Mouse (Mus musculus) kidney, embryonic 15.5 days (tissue): ENCODE data around the gene Oasl1. TPM values are rescaled to one million over a fixed set of nuclear protein-coding genes. Genes with fewer than 3 reads are reported as not detected.

ENCODE experiments used
- ATAC-seq: fragments of 200-750 bp; cut with Nextera tagmentation; replicated peaks from 2 replicates; pipeline ENCODE4 v1.8.0; 2017; ENCODE audit warnings: moderate TSS enrichment; ENCODE audit not compliant: low FRiP score
- H3K27ac ChIP-seq: fragments of 300-500 bp; sonication (generic); 2 replicates; pipeline ENCODE4 v1.5.1; 2015; ENCODE audit warnings: mild to moderate bottlenecking, inconsistent platforms
- H3K27me3 ChIP-seq: fragments of 300-500 bp; sonication (generic); 2 replicates; pipeline ENCODE4 v1.6.1; 2015; ENCODE audit warnings: inconsistent platforms
- H3K36me3 ChIP-seq: fragments of 300-500 bp; sonication (generic); 2 replicates; pipeline ENCODE4 v1.6.1; 2015; ENCODE audit warnings: inconsistent platforms
- H3K4me1 ChIP-seq: fragments of 300-500 bp; sonication (generic); 2 replicates; pipeline ENCODE4 v1.6.1; 2015; ENCODE audit warnings: inconsistent platforms
- H3K4me2 ChIP-seq: fragments of 300-500 bp; sonication (generic); 2 replicates; pipeline ENCODE4 v1.6.1; 2015; ENCODE audit warnings: moderate library complexity, mild to moderate bottlenecking, inconsistent platforms
- H3K4me3 ChIP-seq: fragments of 300-500 bp; sonication (generic); replicated peaks from 2 replicates; pipeline ENCODE4 v1.5.1; 2015; ENCODE audit warnings: mild to moderate bottlenecking, inconsistent platforms
- H3K9ac ChIP-seq: fragments of 300-500 bp; sonication (generic); 2 replicates; pipeline ENCODE4 v1.6.1; 2015; ENCODE audit warnings: mild to moderate bottlenecking, inconsistent platforms
- H3K9me3 ChIP-seq: fragments of 300-500 bp; sonication (generic); replicated peaks from 2 replicates; pipeline ENCODE4 v1.6.1; 2016; ENCODE audit warnings: inconsistent platforms
- WGBS: fragments of 180-500 bp; shearing (Covaris S2); methylation state at CpG from one replicate; pipeline ENCODE4 v1.1.7; 2015; ENCODE audit warnings: mixed read lengths; 5-methylcytosine and 5-hydroxymethylcytosine counted together
- polyA plus RNA-seq: library from polyadenylated mRNA; unstranded; fragments of >200 nt; fragmentation: Nextera tagmentation; extraction: Ambion mirVana; gene quantifications from 2 replicates; pipeline ENCODE4 v1.2.1, GENCODE M21; 2015

Oasl1 gene
- polyA plus RNA-seq, 1 experiment from 2014 or later, result 2.0 TPM

DNA sequence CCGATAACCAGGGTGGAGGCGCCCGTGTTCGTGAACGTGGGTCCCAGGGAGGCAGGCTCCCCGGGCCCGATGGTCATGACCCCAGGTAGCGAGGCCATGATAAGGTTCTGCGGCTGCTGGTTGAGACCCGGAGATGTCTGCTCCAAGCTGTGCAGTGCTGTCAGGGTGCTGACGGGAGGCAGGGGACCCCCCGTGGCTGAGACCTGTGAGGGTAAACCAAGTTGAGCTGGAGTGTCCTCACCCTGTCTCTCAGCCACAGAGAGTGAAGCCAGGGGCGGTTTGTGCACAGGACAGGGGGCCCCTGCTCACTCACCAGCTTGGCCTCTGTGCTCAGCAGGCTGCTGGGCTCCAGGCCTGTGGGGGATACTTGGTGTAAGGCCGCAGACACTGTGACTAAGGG lies 30.3 kb downstream of the Oasl1 start:
- H3K27me3 ChIP-seq, result no peaks in the 10 kb centered on the region
- H3K27ac ChIP-seq, result no peak overlapping the region
- H3K36me3 ChIP-seq, result peaks cover 22% of the 10 kb centered on the region
- peaks cover 27% of the 10 kb centered on the region for H3K4me1 ChIP-seq
- no peaks in the 10 kb centered on the region for H3K9me3 ChIP-seq
- ATAC-seq, result no peak
- H3K4me2 ChIP-seq, result no peak overlapping the region
- 87% methylated on average over 14 of the region's 14 CpGs for WGBS
- H3K9ac ChIP-seq, result no peak overlapping the region
- H3K4me3 ChIP-seq, result no peak overlapping the region

DNA sequence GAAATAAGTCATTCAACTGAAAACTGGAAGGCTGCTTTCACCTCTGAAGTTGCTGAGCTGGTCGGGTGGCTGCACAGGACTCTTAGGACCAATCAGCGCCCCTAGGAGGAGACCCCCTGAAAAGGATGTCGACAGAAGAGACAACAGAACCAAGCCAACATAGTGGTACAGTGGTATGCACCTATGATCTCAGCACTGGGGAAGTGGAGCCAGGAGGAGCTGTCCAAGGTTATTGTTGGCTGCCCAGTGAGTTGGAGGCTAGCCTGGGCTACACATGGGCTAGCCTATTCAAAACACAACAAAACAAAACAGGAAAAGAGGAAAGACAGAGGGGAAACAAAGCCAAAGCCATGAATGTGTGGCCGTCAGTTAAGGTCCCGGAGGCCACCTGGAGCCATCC lies 35.0 kb downstream of the Oasl1 start:
- Histone ChIP-seq H3K4me3 (no peak overlapping the region), H3K4me1 (peaks cover 16% of the 10 kb centered on the region), H3K27ac (no peak overlapping the region), H3K9ac (no peak overlapping the region), H3K36me3 (no peaks in the 10 kb centered on the region), H3K4me2 (no peak overlapping the region), H3K9me3 (no peaks in the 10 kb centered on the region), H3K27me3 (no peaks in the 10 kb centered on the region)
- no peak for ATAC-seq
- WGBS, result 87% methylated on average over 5 of the region's 5 CpGs

DNA sequence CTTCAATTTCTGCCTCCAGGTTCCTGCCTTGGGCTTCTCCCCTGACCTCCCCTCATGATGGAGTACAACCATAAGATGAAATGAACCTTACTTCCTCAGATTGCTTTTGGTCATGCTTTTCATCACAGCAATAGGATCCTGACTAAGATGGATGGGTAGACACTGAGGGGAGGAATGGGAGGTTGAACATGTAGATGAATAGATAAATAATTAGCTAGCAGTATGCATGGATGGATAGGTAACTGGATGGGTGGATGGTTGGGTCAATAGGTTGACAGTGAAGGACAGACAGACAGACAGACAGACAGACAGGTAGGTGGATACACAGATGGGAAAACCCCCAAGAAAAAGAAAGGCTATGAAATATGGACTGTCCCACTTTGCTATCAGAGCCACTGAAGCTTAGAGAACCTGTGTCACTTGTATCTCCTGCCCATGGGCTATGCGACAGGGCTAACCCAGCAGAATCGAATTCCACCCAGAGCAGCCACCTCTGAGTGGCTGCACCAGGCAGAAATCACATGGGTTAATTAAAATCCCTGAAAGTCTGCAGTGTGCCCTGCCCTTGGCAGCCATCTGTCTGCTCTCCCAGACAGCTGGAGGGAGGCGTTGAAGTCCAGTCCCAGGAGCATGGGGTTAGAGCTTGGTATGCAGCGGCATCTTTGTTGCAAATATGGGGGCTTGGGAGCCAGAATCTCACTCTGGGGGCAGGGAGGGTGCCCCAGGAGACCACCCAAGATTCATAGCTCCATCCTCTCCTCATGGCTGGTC lies 38.7 kb downstream of the Oasl1 start:
- peaks cover 43% of the 10 kb centered on the region for H3K4me1 ChIP-seq
- no peaks in the 10 kb centered on the region for H3K27me3 ChIP-seq
- H3K9me3 ChIP-seq, result no peaks in the 10 kb centered on the region
- 17% methylated on average over 4 of the region's 4 CpGs for WGBS
- H3K36me3 ChIP-seq, result no peaks in the 10 kb centered on the region
- H3K4me3 ChIP-seq, result no peak overlapping the region
- peak; percentile 69 for ATAC-seq
- 0 out of 2 replicates have a peak overlapping the region, but pooled peaks have one; percentile 23 for H3K4me2 ChIP-seq
- H3K27ac ChIP-seq, result peak overlapping the region; percentile 84
- no peak overlapping the region for H3K9ac ChIP-seq

DNA sequence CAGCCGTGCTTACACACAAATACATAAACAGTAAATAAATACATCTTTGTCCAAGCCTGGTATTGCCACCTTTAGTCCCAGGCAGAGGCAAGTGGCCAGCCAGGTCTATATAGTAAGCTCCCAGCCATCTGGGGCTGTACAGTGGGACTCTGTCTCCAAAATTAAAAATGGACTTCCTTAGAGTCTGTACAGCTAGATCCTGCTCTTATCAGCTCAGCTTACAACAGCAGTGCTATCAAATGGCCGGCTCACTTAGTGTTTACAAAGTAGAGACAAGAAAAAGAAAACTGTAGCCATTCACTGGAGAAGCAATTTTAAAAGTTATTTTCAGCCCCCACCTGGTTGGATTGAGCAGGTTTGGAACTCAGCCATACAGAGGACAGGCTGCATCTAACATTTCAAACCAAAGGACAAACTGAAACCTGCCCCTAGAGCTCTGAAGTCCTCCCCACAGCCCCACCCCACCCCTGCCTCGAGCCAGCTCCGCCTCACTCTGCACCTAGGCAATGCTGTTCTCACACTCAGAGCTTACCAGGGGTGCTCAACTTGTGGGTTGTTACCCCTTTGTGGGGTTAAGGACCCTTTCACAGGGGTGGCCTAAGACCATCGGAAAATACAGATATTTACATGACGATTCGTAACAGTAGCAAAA lies 41.4 kb downstream of the Oasl1 start:
- 49% methylated on average over 7 of the region's 7 CpGs for WGBS
- Histone ChIP-seq H3K27me3 (0 out of 2 replicates have a peak, but pooled peaks cover 4% of the 10 kb centered on the region), H3K4me1 (peaks cover 63% of the 10 kb centered on the region), H3K9ac (no peak overlapping the region), H3K9me3 (no peaks in the 10 kb centered on the region), H3K36me3 (no peaks in the 10 kb centered on the region), H3K4me2 (0 out of 2 replicates have a peak overlapping the region, but pooled peaks have one; percentile 17), H3K4me3 (no peak overlapping the region), H3K27ac (peak overlapping the region; percentile 88)
- no peak for ATAC-seq

DNA sequence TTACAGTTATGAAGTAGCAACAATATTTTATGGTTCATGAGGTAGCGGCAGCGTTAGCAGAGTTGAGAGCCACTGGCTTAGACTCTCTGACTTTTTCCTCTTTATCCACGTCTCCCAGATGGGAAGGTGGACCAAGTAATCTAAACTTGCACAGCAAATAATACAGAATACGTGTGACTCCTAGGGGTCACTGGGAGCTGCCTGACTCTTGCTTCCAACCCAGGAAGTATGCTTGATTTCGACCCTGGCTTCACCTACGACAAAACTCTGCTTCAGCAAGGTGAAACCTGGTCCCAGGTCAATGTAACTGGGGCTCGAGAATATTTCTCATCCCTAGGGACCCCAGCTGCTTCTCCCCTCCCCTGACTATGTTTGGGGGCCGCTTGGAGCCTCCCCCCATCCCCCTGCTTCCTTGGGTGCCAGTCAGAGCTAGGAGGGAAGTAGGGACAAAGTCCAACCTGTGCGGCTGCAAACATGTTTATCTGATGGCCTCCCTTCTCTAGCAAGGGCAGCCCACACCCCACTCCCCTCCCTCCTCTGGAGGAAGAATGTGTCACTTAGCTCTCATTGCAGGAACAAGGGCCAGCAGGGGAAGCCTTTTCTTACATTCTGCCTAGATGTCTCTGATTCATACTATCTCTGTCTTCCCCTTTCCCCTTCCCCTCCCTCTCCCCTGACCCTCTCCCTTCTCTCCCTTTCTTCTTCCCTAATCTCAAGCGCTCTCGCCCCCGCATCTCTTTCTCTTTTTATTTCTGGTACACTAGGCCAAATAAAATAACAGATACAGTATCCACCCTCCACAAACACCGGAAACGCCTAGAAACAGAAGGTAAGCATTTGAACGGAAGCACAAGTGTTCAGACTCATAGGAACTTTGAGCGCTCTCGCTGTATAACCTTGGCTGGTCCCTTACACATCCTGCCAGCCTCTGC lies 42.2 kb downstream of the Oasl1 start:
- peak overlapping the region; percentile 17; the same call in 1 of the 2 replicates for H3K4me2 ChIP-seq
- H3K36me3 ChIP-seq, result no peaks in the 10 kb centered on the region
- peak overlapping the region; percentile 88 for H3K27ac ChIP-seq
- H3K27me3 ChIP-seq, result 0 out of 2 replicates have a peak, but pooled peaks cover 4% of the 10 kb centered on the region
- WGBS, result 42% methylated on average over 17 of the region's 17 CpGs
- ATAC-seq, result 0 out of 2 replicates have a peak, but pooled peaks have one; percentile 24
- no peak overlapping the region for H3K4me3 ChIP-seq
- H3K9ac ChIP-seq, result peak overlapping the region; percentile 15; the same call in 1 of the 2 replicates
- peaks cover 63% of the 10 kb centered on the region for H3K4me1 ChIP-seq
- H3K9me3 ChIP-seq, result no peaks in the 10 kb centered on the region

DNA sequence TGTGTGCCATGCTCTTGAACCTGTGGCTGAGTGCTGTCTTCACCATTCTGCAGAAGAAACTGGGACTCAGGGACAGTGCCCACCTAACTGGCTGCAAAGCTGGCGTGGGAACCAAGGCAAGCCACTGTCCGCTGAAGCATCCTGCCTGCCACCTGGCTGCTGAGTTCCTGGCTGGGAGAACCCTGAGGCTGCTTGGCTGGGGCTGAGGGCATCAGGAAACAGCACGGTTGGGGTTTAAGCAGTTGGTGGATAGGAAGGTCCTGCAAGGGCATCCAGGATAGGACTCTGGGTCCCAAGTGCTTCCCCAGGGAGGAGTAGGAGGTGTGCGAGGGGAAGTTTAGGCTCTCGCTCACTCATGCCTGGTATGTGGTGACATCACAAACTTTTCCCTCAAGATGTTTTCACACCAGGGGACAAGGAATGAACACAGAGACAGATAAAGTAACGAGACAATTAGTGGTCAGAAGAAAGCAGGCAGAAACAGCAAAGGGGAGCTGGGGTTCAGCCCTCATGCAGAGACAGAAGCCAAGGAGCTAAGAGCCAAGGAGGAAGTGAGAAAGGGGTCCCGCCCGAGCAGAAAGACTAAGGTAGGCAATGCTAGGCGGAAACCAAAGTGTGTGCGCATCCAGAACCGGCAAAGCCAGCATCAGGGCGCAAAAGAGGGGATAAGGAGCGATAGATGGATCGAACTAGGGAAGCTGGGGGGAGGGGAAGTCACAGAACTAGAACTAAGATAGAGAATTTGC lies 44.7 kb downstream of the Oasl1 start:
- H3K9me3 ChIP-seq, result no peaks in the 10 kb centered on the region
- H3K4me3 ChIP-seq, result peak overlapping the region; percentile 49; the same call in 1 of the 2 replicates
- peak overlapping the region; percentile 23; the same call in 1 of the 2 replicates for H3K9ac ChIP-seq
- WGBS, result 36% methylated on average over 14 of the region's 14 CpGs
- 0 out of 2 replicates have a peak, but pooled peaks cover 4% of the 10 kb centered on the region for H3K27me3 ChIP-seq
- no peak for ATAC-seq
- no peaks in the 10 kb centered on the region for H3K36me3 ChIP-seq
- H3K4me2 ChIP-seq, result peak overlapping the region; percentile 48
- H3K27ac ChIP-seq, result peak overlapping the region; percentile 95
- peaks cover 59% of the 10 kb centered on the region for H3K4me1 ChIP-seq

DNA sequence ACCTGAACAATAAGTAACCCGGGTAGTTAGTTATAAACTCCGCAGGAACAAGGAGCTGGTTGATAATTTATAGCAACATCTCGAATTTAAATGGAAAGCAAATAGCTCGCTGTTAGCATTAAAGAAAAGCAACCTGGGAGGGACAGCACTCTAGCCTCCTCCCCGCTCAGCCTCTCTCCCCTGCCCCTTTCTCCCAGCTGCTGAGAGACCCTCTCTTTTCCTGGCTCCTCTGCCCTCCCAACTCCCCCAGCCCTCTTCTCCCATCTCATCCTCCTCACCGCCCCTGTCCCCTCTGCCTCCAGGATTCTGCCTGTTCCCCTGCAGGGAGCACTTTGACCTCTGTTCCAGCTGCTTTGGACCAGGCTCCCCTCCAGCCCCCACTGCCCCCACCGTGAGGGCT lies 45.6 kb downstream of the Oasl1 start:
- WGBS, result 11% methylated on average over 7 of the region's 7 CpGs
- ATAC-seq, result peak; percentile 55
- Histone ChIP-seq H3K27ac (peak overlapping the region; percentile 95), H3K4me2 (peak overlapping the region; percentile 54), H3K27me3 (0 out of 2 replicates have a peak, but pooled peaks cover 4% of the 10 kb centered on the region), H3K4me3 (peak overlapping the region; percentile 49), H3K9me3 (no peaks in the 10 kb centered on the region), H3K4me1 (peaks cover 62% of the 10 kb centered on the region), H3K36me3 (no peaks in the 10 kb centered on the region), H3K9ac (peak overlapping the region; percentile 54)

DNA sequence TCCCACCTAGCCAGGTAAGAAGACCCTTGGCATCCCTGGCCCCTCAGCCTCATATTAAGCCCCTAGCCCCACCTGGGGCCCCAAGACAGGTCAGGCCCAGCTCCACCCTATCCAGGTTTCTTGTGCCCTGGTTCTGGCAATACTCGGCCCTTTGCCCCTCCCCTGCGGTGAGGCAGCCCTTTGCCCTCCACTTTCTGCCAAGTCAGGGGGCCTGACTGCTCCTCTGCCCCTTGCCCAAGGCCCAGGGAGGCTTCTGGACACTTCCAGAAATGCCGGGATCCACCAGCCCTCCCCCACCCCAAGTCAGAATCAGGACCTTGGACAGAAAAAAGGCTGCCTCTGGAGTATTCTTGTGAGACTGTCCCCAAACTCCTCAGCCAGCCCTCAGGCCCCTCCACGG lies 46.0 kb downstream of the Oasl1 start:
- Histone ChIP-seq H3K4me2 (peak overlapping the region; percentile 54), H3K36me3 (no peaks in the 10 kb centered on the region), H3K27me3 (0 out of 2 replicates have a peak, but pooled peaks cover 4% of the 10 kb centered on the region), H3K9me3 (no peaks in the 10 kb centered on the region), H3K27ac (peak overlapping the region; percentile 95), H3K4me1 (peaks cover 61% of the 10 kb centered on the region), H3K4me3 (peak overlapping the region; percentile 49), H3K9ac (peak overlapping the region; percentile 54)
- WGBS, result 12% methylated on average over 4 of the region's 4 CpGs
- ATAC-seq, result peak; percentile 42

DNA sequence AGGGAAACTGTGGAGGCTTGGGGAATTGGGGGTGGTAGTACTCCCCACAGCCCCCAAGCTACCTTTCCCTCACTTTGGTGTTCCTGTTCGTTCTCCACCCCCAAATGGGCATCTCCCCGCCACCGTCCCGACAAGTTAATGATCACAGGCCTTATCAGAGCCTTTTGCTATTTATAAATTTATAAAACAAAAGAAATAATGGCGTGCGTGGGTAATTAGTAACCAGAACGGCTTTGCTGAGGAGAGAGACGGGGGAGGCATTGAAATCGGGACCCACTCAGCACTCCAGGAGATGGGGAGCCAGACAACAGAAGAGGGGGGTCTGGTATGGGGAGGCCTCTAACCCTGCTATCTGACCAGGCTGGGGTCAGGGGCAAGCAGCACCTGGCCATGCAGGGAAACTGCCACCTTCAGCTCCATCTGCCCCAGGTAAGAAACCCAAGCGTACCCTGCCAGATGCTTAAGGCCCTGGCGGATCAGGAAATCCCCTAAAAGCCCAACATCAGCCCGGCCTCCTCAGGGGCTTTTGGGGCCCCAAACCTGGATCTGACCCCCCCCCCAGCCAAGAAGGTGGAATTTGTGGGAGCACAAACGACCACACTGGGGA lies 46.7 kb downstream of the Oasl1 start:
- 47% methylated on average over 13 of the region's 13 CpGs for WGBS
- H3K9ac ChIP-seq, result peak overlapping the region; percentile 54

DNA sequence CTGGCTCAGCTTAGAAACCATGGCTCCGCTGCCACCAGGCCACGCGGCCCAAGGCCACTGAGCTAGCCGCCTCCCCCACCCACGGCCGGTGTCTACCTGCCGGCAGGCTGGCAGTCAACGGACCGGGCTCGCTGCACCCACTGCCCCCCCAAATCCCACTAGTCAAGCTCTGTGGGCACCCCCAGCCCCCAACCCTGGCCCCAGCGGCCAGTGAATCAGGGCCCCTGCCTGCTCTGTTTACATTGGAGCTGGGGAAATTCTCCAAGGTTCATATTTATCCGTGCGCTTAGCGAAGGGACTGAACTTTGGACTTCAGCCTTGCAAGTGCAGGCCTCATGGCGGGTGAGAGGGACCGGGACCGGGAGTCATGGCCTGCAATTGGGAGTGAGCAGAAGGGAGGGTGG lies 47.8 kb downstream of the Oasl1 start, which contains the start of gene Hnf1a:
Gene Hnf1a, minus strand, starts transcription at position 271 of the 404 bp plus-strand sequence.
- Histone ChIP-seq H3K27me3 (0 out of 2 replicates have a peak, but pooled peaks cover 4% of the 10 kb centered on the region), H3K4me3 (peak within 1 kb of the TSS; percentile 49), H3K9ac (peak within 1 kb of the TSS; percentile 54), H3K36me3 (no peaks in the 10 kb centered on the region), H3K27ac (peak within 1 kb of the TSS; percentile 95), H3K4me2 (peak within 1 kb of the TSS; percentile 54), H3K4me1 (peaks cover 44% of the 10 kb centered on the region), H3K9me3 (no peaks in the 10 kb centered on the region)
- 51% methylated on average over 17 of the region's 17 CpGs for WGBS
- ATAC-seq, result peak; percentile 23; the same call in 1 of the 2 replicates

More for the DNA sequence above, 46.7 kb downstream of the Oasl1 start:
- H3K36me3 ChIP-seq, result no peaks in the 10 kb centered on the region
- H3K4me2 ChIP-seq, result peak overlapping the region; percentile 54
- H3K27ac ChIP-seq, result peak overlapping the region; percentile 95
- H3K4me3 ChIP-seq, result peak overlapping the region; percentile 49
- peaks cover 55% of the 10 kb centered on the region for H3K4me1 ChIP-seq
- ATAC-seq, result no peak
- no peaks in the 10 kb centered on the region for H3K9me3 ChIP-seq
- 0 out of 2 replicates have a peak, but pooled peaks cover 4% of the 10 kb centered on the region for H3K27me3 ChIP-seq
